In genomic region chr17:5729587-5730125, GRCm38 (mm10) we compare ENCODE assay signal across 19 mouse cellular contexts.
DNase-seq lines count a peak whose midpoint lies in the region; ATAC-seq and TF ChIP-seq lines count a peak whose summit lies in the region.
"Had no signal": no experiment of that assay in that cellular context is flagged by ENCODE, and none has a peak within 500 bp of the region (broad histone marks: within the 10 kb centered on the region; RNA-seq: fewer than 3 reads in every experiment).

No protein-coding gene starts in this region.

- H3K27me3 ChIP-seq in intestine, postnatal 0 days (replicated peaks; ENCODE audit: control insufficient read depth, insufficient read depth, low read length) = no peaks in the 10 kb centered on the region
- no peaks in the 10 kb centered on the region for H3K27me3 ChIP-seq in intestine, embryonic 15.5 days (replicated peaks)
- no peaks in the 10 kb centered on the region for H3K27me3 ChIP-seq in midbrain, postnatal 0 days (ENCODE audit: insufficient read depth, low read length)
- peaks cover 4% of the 10 kb centered on the region; the same call in 1 of the 2 replicates for H3K27me3 ChIP-seq in midbrain, embryonic 13.5 days
- no peaks in the 10 kb centered on the region for H3K27me3 ChIP-seq in heart, embryonic 11.5 days (ENCODE audit: control insufficient read depth, insufficient read depth, low read length)
- H3K27me3 ChIP-seq: embryonic facial prominence, embryonic 13.5 days; liver, embryonic 13.5 days; neural tube, embryonic 13.5 days had no signal

- peak; percentile 48 for TF ChIP-seq CTCF in intestine, postnatal 0 days (IDR thresholded peaks at IDR 0.05; ENCODE audit: low read depth)
- peak; percentile 33; the same call in 1 of the 2 replicates for TF ChIP-seq CTCF in midbrain, postnatal 0 days (IDR thresholded peaks at IDR 0.05)
- no peak for TF ChIP-seq CTCF in bone marrow, adult 2 months (IDR thresholded peaks at IDR 0.05; ENCODE audit: control insufficient read depth, insufficient read depth, low read length)

- no peak overlapping the region for H3K9ac ChIP-seq in intestine, postnatal 0 days (ENCODE audit: low read depth, low read length)
- no peak overlapping the region for H3K9ac ChIP-seq in intestine, embryonic 15.5 days
- H3K9ac ChIP-seq in midbrain, postnatal 0 days (replicated peaks; ENCODE audit: low read length, poor library complexity, severe bottlenecking) = no peak overlapping the region
- no peak overlapping the region for H3K9ac ChIP-seq in midbrain, embryonic 13.5 days (replicated peaks)
- no peak overlapping the region for H3K9ac ChIP-seq in heart, embryonic 11.5 days (ENCODE audit: low read depth, low read length)
- H3K9ac ChIP-seq: embryonic facial prominence, embryonic 13.5 days; heart, embryonic 13.5 days; liver, embryonic 13.5 days; neural tube, embryonic 13.5 days had no signal

- no peak overlapping the region for H3K27ac ChIP-seq in intestine, postnatal 0 days (ENCODE audit: low read depth, low read length)
- no peak overlapping the region for H3K27ac ChIP-seq in intestine, embryonic 15.5 days
- no peak overlapping the region for H3K27ac ChIP-seq in midbrain, postnatal 0 days (ENCODE audit: low read depth, low read length)
- H3K27ac ChIP-seq in midbrain, embryonic 13.5 days = no peak overlapping the region
- peak overlapping the region; percentile 87; the same call in 1 of the 2 replicates for H3K27ac ChIP-seq in bone marrow, adult 2 months (ENCODE audit: control insufficient read depth, insufficient read depth, low read depth, low read length, poor library complexity)
- H3K27ac ChIP-seq in heart, embryonic 11.5 days (ENCODE audit: low read depth, low read length) = no peak overlapping the region
- H3K27ac ChIP-seq: embryonic facial prominence, embryonic 13.5 days; heart, embryonic 13.5 days; limb, embryonic 10.5 days; liver, embryonic 13.5 days; midbrain, embryonic 10.5 days; neural tube, embryonic 13.5 days had no signal

- no peaks in the 10 kb centered on the region for H3K36me3 ChIP-seq in intestine, postnatal 0 days (ENCODE audit: control insufficient read depth, insufficient read depth)
- H3K36me3 ChIP-seq in intestine, embryonic 15.5 days = no peaks in the 10 kb centered on the region
- H3K36me3 ChIP-seq in midbrain, postnatal 0 days (ENCODE audit: insufficient read depth, low read length) = peaks cover 15% of the 10 kb centered on the region; the same call in 1 of the 2 replicates
- H3K36me3 ChIP-seq in midbrain, embryonic 13.5 days = no peaks in the 10 kb centered on the region; the same call in 1 of the 2 replicates
- no peaks in the 10 kb centered on the region for H3K36me3 ChIP-seq in heart, embryonic 11.5 days (ENCODE audit: control insufficient read depth, insufficient read depth, low read length)
- H3K36me3 ChIP-seq: embryonic facial prominence, embryonic 13.5 days; heart, embryonic 13.5 days; limb, embryonic 10.5 days; midbrain, embryonic 10.5 days; neural tube, embryonic 13.5 days had no signal

- WGBS in intestine, postnatal 0 days = 63% methylated on average over 4 of the region's 4 CpGs
- 46% methylated on average over 4 of the region's 4 CpGs for WGBS in intestine, embryonic 15.5 days
- WGBS in midbrain, postnatal 0 days = 44% methylated on average over 4 of the region's 4 CpGs
- WGBS in midbrain, embryonic 13.5 days = 52% methylated on average over 4 of the region's 4 CpGs
- 46% methylated on average over 4 of the region's 4 CpGs for WGBS in bone marrow, adult 2 months
- 52% methylated on average over 4 of the region's 4 CpGs for WGBS in heart, embryonic 11.5 days (ENCODE audit: insufficient replicate concordance)

- H3K9me3 ChIP-seq in intestine, postnatal 0 days (ENCODE audit: control insufficient read depth) = no peaks in the 10 kb centered on the region
- no peaks in the 10 kb centered on the region for H3K9me3 ChIP-seq in intestine, embryonic 15.5 days
- no peaks in the 10 kb centered on the region for H3K9me3 ChIP-seq in midbrain, postnatal 0 days (ENCODE audit: low read length)
- no peaks in the 10 kb centered on the region for H3K9me3 ChIP-seq in midbrain, embryonic 13.5 days
- no peaks in the 10 kb centered on the region for H3K9me3 ChIP-seq in heart, embryonic 11.5 days (replicated peaks; ENCODE audit: control insufficient read depth, low read length)
- H3K9me3 ChIP-seq: embryonic facial prominence, embryonic 13.5 days; heart, embryonic 13.5 days; limb, embryonic 10.5 days; liver, embryonic 13.5 days; midbrain, embryonic 10.5 days; neural tube, embryonic 13.5 days had no signal

- DNase-seq in midbrain, postnatal 0 days (ENCODE audit: low spot score) = no peak
- no peak for DNase-seq in Muller cell, postnatal 12 days (ENCODE audit: inconsistent ontology term)
- DNase-seq: adrenal gland, postnatal 14 days; cerebellum, adult 9-11 months; gastrocnemius, postnatal 10 days; heart, postnatal 4 days; liver, embryonic 13.5 days; lung, postnatal 36 days; right cerebral cortex, postnatal 14 days had no signal

- H3K4me1 ChIP-seq in intestine, postnatal 0 days (replicated peaks; ENCODE audit: control insufficient read depth, insufficient read depth, low read length) = no peaks in the 10 kb centered on the region
- no peaks in the 10 kb centered on the region for H3K4me1 ChIP-seq in intestine, embryonic 15.5 days (replicated peaks)
- H3K4me1 ChIP-seq in midbrain, postnatal 0 days (ENCODE audit: insufficient read depth, low read length) = no peaks in the 10 kb centered on the region
- H3K4me1 ChIP-seq in midbrain, embryonic 13.5 days (replicated peaks) = no peaks in the 10 kb centered on the region
- H3K4me1 ChIP-seq in bone marrow, adult 2 months (ENCODE audit: control insufficient read depth, insufficient read depth, low read length) = peaks cover 21% of the 10 kb centered on the region
- H3K4me1 ChIP-seq in heart, embryonic 11.5 days (ENCODE audit: control insufficient read depth, insufficient read depth, low read length) = no peaks in the 10 kb centered on the region
- H3K4me1 ChIP-seq: embryonic facial prominence, embryonic 13.5 days; heart, embryonic 13.5 days; liver, embryonic 13.5 days; midbrain, embryonic 10.5 days; neural tube, embryonic 13.5 days had no signal

- ATAC-seq in intestine, postnatal 0 days = no peak
- no peak for ATAC-seq in intestine, embryonic 15.5 days
- ATAC-seq in midbrain, postnatal 0 days (ENCODE audit: low FRiP score) = no peak
- ATAC-seq in midbrain, embryonic 13.5 days = no peak
- no peak for ATAC-seq in heart, embryonic 11.5 days (replicated peaks; ENCODE audit: insufficient number of reproducible peaks, low FRiP score, low TSS enrichment)

- H3K4me2 ChIP-seq in intestine, postnatal 0 days (replicated peaks; ENCODE audit: low read depth) = no peak overlapping the region
- no peak overlapping the region for H3K4me2 ChIP-seq in intestine, embryonic 15.5 days (replicated peaks)
- H3K4me2 ChIP-seq in midbrain, postnatal 0 days (ENCODE audit: low read depth, low read length, poor library complexity, severe bottlenecking) = no peak overlapping the region
- no peak overlapping the region for H3K4me2 ChIP-seq in midbrain, embryonic 13.5 days (replicated peaks)
- no peak overlapping the region for H3K4me2 ChIP-seq in heart, embryonic 11.5 days
- H3K4me2 ChIP-seq: embryonic facial prominence, embryonic 13.5 days; heart, embryonic 13.5 days; liver, embryonic 13.5 days; neural tube, embryonic 13.5 days had no signal

- no peak overlapping the region for H3K4me3 ChIP-seq in intestine, postnatal 0 days (ENCODE audit: low read depth, low read length)
- no peak overlapping the region for H3K4me3 ChIP-seq in intestine, embryonic 15.5 days (replicated peaks)
- no peak overlapping the region for H3K4me3 ChIP-seq in midbrain, postnatal 0 days (ENCODE audit: low read depth, low read length)
- H3K4me3 ChIP-seq in midbrain, embryonic 13.5 days (replicated peaks) = no peak overlapping the region
- no peak overlapping the region for H3K4me3 ChIP-seq in bone marrow, adult 2 months (replicated peaks; ENCODE audit: control insufficient read depth, low read depth, low read length)
- no peak overlapping the region for H3K4me3 ChIP-seq in heart, embryonic 11.5 days (ENCODE audit: low read depth, low read length)
- H3K4me3 ChIP-seq: embryonic facial prominence, embryonic 13.5 days; heart, embryonic 13.5 days; limb, embryonic 10.5 days; liver, embryonic 13.5 days; midbrain, embryonic 10.5 days; neural tube, embryonic 13.5 days had no signal

- TF ChIP-seq POLR2A in bone marrow, adult 2 months (IDR thresholded peaks at IDR 0.05; ENCODE audit: borderline replicate concordance, control insufficient read depth, low read depth, low read length) = no peak
